Mouse (Mus musculus) embryonic fibroblast, embryonic 13.5 days (primary cell): ENCODE measurements around the gene Gab1.

Experiments
- CTCF ChIP-seq: IDR thresholded peaks from 2 replicates; pipeline ENCODE4 v1.5.1; 2011; ENCODE audit warnings: mild to moderate bottlenecking, control low read depth, low read length, moderate library complexity, borderline replicate concordance; ENCODE audit not compliant: insufficient read depth
- POLR2A ChIP-seq: IDR thresholded peaks from 2 replicates; pipeline ENCODE4 v1.6.1; 2011; ENCODE audit warnings: low read depth, mild to moderate bottlenecking, control low read depth, low read length, moderate library complexity

GRCm38 (mm10) chr8:80853622-80854021, 26.7 kb downstream of the Gab1 start:
- TF ChIP-seq POLR2A = no peak
- TF ChIP-seq CTCF = no peak
